ENCODE assay signal across 8 mouse cellular contexts in the genomic region with DNA sequence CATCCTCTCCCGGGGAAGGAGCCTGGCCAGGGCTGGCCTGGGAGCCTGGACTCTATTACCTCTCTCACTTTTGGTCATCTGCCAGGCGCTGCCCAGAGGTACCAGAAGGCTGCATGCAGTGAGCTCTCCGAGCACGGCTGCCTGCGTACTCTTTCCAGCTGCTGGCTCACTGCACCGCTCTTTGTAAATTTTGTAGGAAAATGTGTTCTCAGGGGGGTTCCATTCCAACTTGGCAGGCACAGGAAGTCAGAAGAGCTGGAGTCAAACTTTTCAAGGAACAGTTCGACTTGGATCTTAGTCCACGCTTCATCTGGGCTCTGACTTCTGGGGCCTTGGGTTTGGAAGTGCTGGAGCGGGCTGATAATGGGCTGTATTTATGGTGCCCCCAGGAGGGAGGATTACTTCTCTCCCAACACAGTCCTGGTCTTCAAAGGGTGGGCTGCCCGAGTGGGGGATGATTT.
DNase-seq lines count a peak whose midpoint lies in the region; ATAC-seq lines count a peak whose summit lies in the region.
"Had no signal": no experiment of that assay in that cellular context is flagged by ENCODE, and none has a peak within 500 bp of the region (broad histone marks: within the 10 kb centered on the region; RNA-seq: fewer than 3 reads in every experiment).

No protein-coding gene starts in this region.

- H3K4me3 ChIP-seq in kidney, embryonic 16.5 days (ENCODE audit: low read length), result no peak overlapping the region
- H3K4me3 ChIP-seq: liver, embryonic 15.5 days had no signal

- ATAC-seq in kidney, embryonic 16.5 days (ENCODE audit: low FRiP score, low TSS enrichment), result no peak; the same call in 1 of the 2 replicates

- no peaks in the 10 kb centered on the region for H3K27me3 ChIP-seq in kidney, embryonic 16.5 days (ENCODE audit: insufficient read depth, low read length)

- H3K36me3 ChIP-seq in kidney, embryonic 16.5 days (ENCODE audit: insufficient read depth, low read length), result no peaks in the 10 kb centered on the region
- H3K36me3 ChIP-seq: liver, embryonic 15.5 days had no signal

- DNase-seq in NIH3T3 (ENCODE audit: low read depth), result peak; percentile 9
- DNase-seq in adrenal gland, adult (ENCODE audit: inconsistent age in 2 of 2, low spot score in 1 of 2), result peak; percentile 39 to 70
- peak; percentile 97 for DNase-seq in heart, adult 11 months
- peak; percentile 8 for DNase-seq in yolk sac, embryonic 10.5 days (ENCODE audit: low spot score)
- no peak for DNase-seq in left cerebral cortex, postnatal 36 days (ENCODE audit: low spot score in 2 of 2)
- no peak for DNase-seq in spleen, adult 18-20 months

- H3K4me2 ChIP-seq in kidney, embryonic 16.5 days (replicated peaks; ENCODE audit: low read depth, low read length), result no peak overlapping the region
- H3K4me2 ChIP-seq: liver, embryonic 15.5 days had no signal

- H3K4me1 ChIP-seq in kidney, embryonic 16.5 days (ENCODE audit: insufficient read depth, low read length), result peaks cover 18% of the 10 kb centered on the region
- H3K4me1 ChIP-seq: liver, embryonic 15.5 days had no signal

- H3K9ac ChIP-seq in kidney, embryonic 16.5 days (replicated peaks; ENCODE audit: low read length), result no peak overlapping the region
- H3K9ac ChIP-seq: liver, embryonic 15.5 days had no signal

- intact Hi-C loops in left cerebral cortex, postnatal 36 days (cut with DNase I), result no loop called here

- WGBS in kidney, embryonic 16.5 days, result 17% methylated on average over 10 of the region's 10 CpGs

- H3K27ac ChIP-seq in kidney, embryonic 16.5 days (ENCODE audit: low read length), result peak overlapping the region; percentile 41; the same call in 1 of the 2 replicates
- H3K27ac ChIP-seq: liver, embryonic 15.5 days had no signal

- no peaks in the 10 kb centered on the region for H3K9me3 ChIP-seq in kidney, embryonic 16.5 days (ENCODE audit: low read length)
- H3K9me3 ChIP-seq: liver, embryonic 15.5 days had no signal

Comparison
In these comparisons a context has a peak if more than half of its experiments do, and no peak if none do; other contexts are left out.
1. DNase-seq: peak in NIH3T3 (single experiment), adrenal gland, adult (2 of 2), heart, adult 11 months (single experiment) and yolk sac, embryonic 10.5 days (single experiment); none in left cerebral cortex, postnatal 36 days (0 of 2) and spleen, adult 18-20 months (0 of 2).